Mouse (Mus musculus) megakaryocyte, embryonic 14.5 days (primary cell): ENCODE measurements around the gene Osbpl6. TPM values are rescaled to one million over a fixed set of nuclear protein-coding genes. Genes with fewer than 3 reads are reported as not detected.

Experiments
- H3K27me3 ChIP-seq: replicated peaks from 2 replicates; pipeline ENCODE3; 2012; ENCODE audit warnings: inconsistent platforms
- H3K36me3 ChIP-seq: replicated peaks from 2 replicates; pipeline ENCODE3; 2012; ENCODE audit warnings: low read length, inconsistent platforms, mixed read lengths
- H3K4me1 ChIP-seq: 2 replicates; pipeline ENCODE4 v1.6.1; 2012; ENCODE audit warnings: inconsistent platforms
- H3K4me3 ChIP-seq: replicated peaks from 2 replicates; pipeline ENCODE3; 2012; ENCODE audit warnings: moderate library complexity, mild to moderate bottlenecking, inconsistent platforms
- H3K9me3 ChIP-seq: 2 replicates; pipeline ENCODE4 v1.6.1; 2012; ENCODE audit warnings: inconsistent platforms
- FLI1 ChIP-seq: IDR thresholded peaks from 2 replicates; pipeline ENCODE4 v1.6.1; 2012; ENCODE audit warnings: low read length, inconsistent platforms, mixed read lengths
- GATA1 ChIP-seq: IDR thresholded peaks from 3 replicates; pipeline ENCODE4 v1.6.1; 2012; ENCODE audit warnings: mixed read lengths, low read length, inconsistent platforms, borderline replicate concordance
- polyA plus RNA-seq: library from polyadenylated mRNA; stranded (reverse); fragments of >175 nt; gene quantifications from 2 replicates; pipeline ENCODE4 v1.2.3, GENCODE M21; 2012; ENCODE audit warnings: low replicate concordance; ENCODE audit not compliant: insufficient read depth

Osbpl6 gene
- polyA plus RNA-seq, 1 experiment = not detected

GRCm38 (mm10) chr2:76374544-76375206 lies 31.6 kb upstream of the Osbpl6 start:
- TF ChIP-seq FLI1 = no peak
- no peak for TF ChIP-seq GATA1
- no peaks in the 10 kb centered on the region for H3K27me3 ChIP-seq
- H3K4me3 ChIP-seq = no peak overlapping the region
- H3K4me1 ChIP-seq = peaks cover 13% of the 10 kb centered on the region
- no peaks in the 10 kb centered on the region for H3K9me3 ChIP-seq
- peaks cover 56% of the 10 kb centered on the region for H3K36me3 ChIP-seq

GRCm38 (mm10) chr2:76378646-76379045 lies 27.7 kb upstream of the Osbpl6 start:
- Histone ChIP-seq H3K36me3 (peaks cover 75% of the 10 kb centered on the region), H3K9me3 (no peaks in the 10 kb centered on the region), H3K4me3 (no peak overlapping the region), H3K4me1 (no peaks in the 10 kb centered on the region), H3K27me3 (no peaks in the 10 kb centered on the region)
- no peak for TF ChIP-seq GATA1
- TF ChIP-seq FLI1 = no peak

- Histone ChIP-seq H3K27me3 (no peaks in the 10 kb centered on the region), H3K4me1 (no peaks in the 10 kb centered on the region), H3K9me3 (no peaks in the 10 kb centered on the region), H3K36me3 (peaks cover 32% of the 10 kb centered on the region), H3K4me3 (no peak overlapping the region)
- TF ChIP-seq GATA1 (no peak), FLI1 (no peak)
These were observed 19.8 kb upstream of the Osbpl6 start for GRCm38 (mm10) chr2:76386531-76386930.

- TF ChIP-seq FLI1 (no peak), GATA1 (no peak)
- no peaks in the 10 kb centered on the region for H3K36me3 ChIP-seq
- H3K27me3 ChIP-seq = peaks cover 40% of the 10 kb centered on the region
These were observed 6.1 kb upstream of the Osbpl6 start for GRCm38 (mm10) chr2:76400178-76400577.

GRCm38 (mm10) chr2:76405596-76406150 lies 635 bp upstream of the Osbpl6 start:
- no peak for TF ChIP-seq FLI1
- no peak for TF ChIP-seq GATA1
- H3K4me3 ChIP-seq = peak overlapping the region; percentile 91
- H3K4me1 ChIP-seq = peaks cover 18% of the 10 kb centered on the region
- H3K36me3 ChIP-seq = no peaks in the 10 kb centered on the region
- no peaks in the 10 kb centered on the region for H3K9me3 ChIP-seq
- peaks cover 81% of the 10 kb centered on the region for H3K27me3 ChIP-seq

More at GRCm38 (mm10) chr2:76400178-76400577, 6.1 kb upstream of the Osbpl6 start:
- Histone ChIP-seq H3K4me3 (no peak overlapping the region), H3K9me3 (peaks cover 7% of the 10 kb centered on the region; the same call in 1 of the 2 replicates), H3K4me1 (no peaks in the 10 kb centered on the region)

- Histone ChIP-seq H3K36me3 (no peaks in the 10 kb centered on the region), H3K4me1 (peaks cover 18% of the 10 kb centered on the region), H3K27me3 (peaks cover 82% of the 10 kb centered on the region), H3K4me3 (peak overlapping the region; percentile 91), H3K9me3 (no peaks in the 10 kb centered on the region)
- TF ChIP-seq FLI1 = no peak
- no peak for TF ChIP-seq GATA1
These were observed 681 bp downstream of the Osbpl6 start for GRCm38 (mm10) chr2:76406937-76407441.

GRCm38 (mm10) chr2:76409526-76409925 lies 3.2 kb downstream of the Osbpl6 start:
- H3K4me3 ChIP-seq = no peak overlapping the region
- TF ChIP-seq FLI1 = no peak
- no peak for TF ChIP-seq GATA1
- H3K4me1 ChIP-seq = peaks cover 18% of the 10 kb centered on the region
- H3K9me3 ChIP-seq = no peaks in the 10 kb centered on the region
- no peaks in the 10 kb centered on the region for H3K36me3 ChIP-seq
- peaks cover 58% of the 10 kb centered on the region for H3K27me3 ChIP-seq

- Histone ChIP-seq H3K4me1 (peaks cover 18% of the 10 kb centered on the region), H3K4me3 (no peak overlapping the region), H3K9me3 (no peaks in the 10 kb centered on the region), H3K36me3 (no peaks in the 10 kb centered on the region), H3K27me3 (peaks cover 54% of the 10 kb centered on the region)
- TF ChIP-seq GATA1 = no peak
- TF ChIP-seq FLI1 = no peak
These were observed 3.7 kb downstream of the Osbpl6 start for GRCm38 (mm10) chr2:76409986-76410385.

GRCm38 (mm10) chr2:76412924-76413323 lies 6.6 kb downstream of the Osbpl6 start:
- TF ChIP-seq GATA1 (no peak), FLI1 (no peak)
- no peak overlapping the region for H3K4me3 ChIP-seq

GRCm38 (mm10) chr2:76417446-76418141 lies 11.3 kb downstream of the Osbpl6 start:
- H3K9me3 ChIP-seq = no peaks in the 10 kb centered on the region
- TF ChIP-seq FLI1 (no peak), GATA1 (no peak)
- no peaks in the 10 kb centered on the region for H3K27me3 ChIP-seq
- no peaks in the 10 kb centered on the region for H3K36me3 ChIP-seq
- H3K4me1 ChIP-seq = no peaks in the 10 kb centered on the region
- H3K4me3 ChIP-seq = no peak overlapping the region

More at GRCm38 (mm10) chr2:76412924-76413323, 6.6 kb downstream of the Osbpl6 start:
- no peaks in the 10 kb centered on the region for H3K9me3 ChIP-seq
- peaks cover 26% of the 10 kb centered on the region for H3K27me3 ChIP-seq
- no peaks in the 10 kb centered on the region for H3K36me3 ChIP-seq
- no peaks in the 10 kb centered on the region for H3K4me1 ChIP-seq
